Mouse (Mus musculus) spleen, adult 2 months (tissue): Measurements from ENCODE around the gene Zbtb8b. TPM values are rescaled to one million over a fixed set of nuclear protein-coding genes. Genes with fewer than 3 reads are reported as not detected.

Experiments
- DNase-seq, 2 experiments: peaks; one replicate each; pipeline versions ENCODE4 v3.0.0 to v3.0.0-alpha.2; 2012 to 2021; ENCODE audit warnings: low spot score in 2 of 2, low read depth in 1 of 2
- H3K27ac ChIP-seq: fragments of 200-500 bp; 2 replicates; pipeline ENCODE4 v1.5.1; 2012; ENCODE audit warnings: low read length, inconsistent platforms; ENCODE audit not compliant: insufficient read depth
- H3K27me3 ChIP-seq: fragments of 200-500 bp; 2 replicates; pipeline ENCODE4 v1.6.1; 2012; ENCODE audit warnings: mild to moderate bottlenecking, moderate library complexity, low read length, inconsistent platforms; ENCODE audit not compliant: control insufficient read depth, insufficient read depth
- H3K36me3 ChIP-seq: fragments of 200-500 bp; 2 replicates; pipeline ENCODE4 v1.6.1; 2012; ENCODE audit warnings: mild to moderate bottlenecking, low read length, inconsistent platforms; ENCODE audit not compliant: control insufficient read depth, insufficient read depth
- H3K4me1 ChIP-seq: fragments of 200-500 bp; 2 replicates; pipeline ENCODE4 v1.6.1; 2011; ENCODE audit warnings: inconsistent platforms; ENCODE audit not compliant: control insufficient read depth, insufficient read depth, insufficient read length
- H3K4me3 ChIP-seq: fragments of 200-500 bp; 2 replicates; pipeline ENCODE4 v1.5.1; 2011; ENCODE audit warnings: mild to moderate bottlenecking, inconsistent platforms; ENCODE audit not compliant: insufficient read depth, insufficient read length; ENCODE audit errors: extremely low read depth
- CTCF ChIP-seq: fragments of 200-500 bp; IDR thresholded peaks from 2 replicates; pipeline ENCODE4 v1.5.1; 2011; ENCODE audit warnings: mild to moderate bottlenecking, inconsistent platforms; ENCODE audit not compliant: insufficient read depth, insufficient read length, insufficient replicate concordance; ENCODE audit errors: extremely low read depth
- POLR2A ChIP-seq: fragments of 200-500 bp; IDR thresholded peaks from 2 replicates; pipeline ENCODE4 v1.6.1; 2011; ENCODE audit warnings: low read depth, low read length, inconsistent platforms
- WGBS: fragments of 180-500 bp; shearing (Covaris S2); methylation state at CpG from one replicate; pipeline ENCODE4 v1.1.7; 2018; 5-methylcytosine and 5-hydroxymethylcytosine counted together
- polyA plus RNA-seq: library from polyadenylated mRNA; depleted of rRNA; stranded (reverse); fragments of >200 nt; gene quantifications from 2 replicates; pipeline ENCODE4 v1.2.3, GENCODE M21; 2012

Gene Zbtb8b
- polyA plus RNA-seq, 1 experiment: not detected

DNA sequence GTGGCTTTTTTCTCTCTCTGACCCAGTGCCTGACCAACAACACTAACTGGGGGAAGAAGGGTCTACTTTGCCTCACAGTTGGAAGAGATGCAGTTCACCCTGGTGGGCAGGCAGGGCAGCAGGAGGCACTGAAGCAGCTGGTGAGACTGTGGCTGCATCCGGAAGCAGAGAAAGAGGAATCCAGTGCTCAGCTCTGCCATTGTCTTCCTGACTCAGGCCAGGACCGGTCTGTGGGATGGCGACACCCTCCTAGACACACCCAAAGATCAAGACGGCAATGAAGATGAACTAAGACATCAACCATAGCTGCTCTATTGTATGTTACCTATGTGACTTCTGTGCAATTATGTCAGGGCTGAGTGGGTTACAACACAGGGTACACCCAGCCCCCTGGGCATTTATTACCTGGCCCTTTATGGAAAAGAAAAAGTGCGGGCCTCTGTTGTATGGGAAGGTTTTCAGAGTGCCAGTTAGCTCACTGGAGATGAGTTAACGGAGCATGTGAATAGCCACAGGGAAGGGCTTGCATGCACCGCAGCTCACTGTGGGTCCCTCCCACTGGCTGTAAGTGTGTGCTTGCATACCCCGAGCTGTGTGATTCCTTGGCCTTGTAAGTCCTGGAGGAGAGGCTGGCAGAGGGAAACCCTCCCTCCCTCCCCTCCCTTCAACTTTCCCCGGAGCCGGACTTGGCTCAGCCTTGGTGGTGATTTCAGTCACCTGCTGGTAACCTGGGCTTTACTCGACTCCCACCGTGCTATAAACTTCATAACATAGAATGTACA is 46.4 kb downstream of the Zbtb8b start:
- Histone ChIP-seq H3K4me3 (no peak overlapping the region), H3K36me3 (no peaks in the 10 kb centered on the region), H3K27ac (no peak overlapping the region), H3K27me3 (no peaks in the 10 kb centered on the region), H3K4me1 (no peaks in the 10 kb centered on the region)
- TF ChIP-seq CTCF (no peak), POLR2A (no peak)
- no peak for DNase-seq
- 60% methylated on average over 12 of the region's 12 CpGs for WGBS

DNA sequence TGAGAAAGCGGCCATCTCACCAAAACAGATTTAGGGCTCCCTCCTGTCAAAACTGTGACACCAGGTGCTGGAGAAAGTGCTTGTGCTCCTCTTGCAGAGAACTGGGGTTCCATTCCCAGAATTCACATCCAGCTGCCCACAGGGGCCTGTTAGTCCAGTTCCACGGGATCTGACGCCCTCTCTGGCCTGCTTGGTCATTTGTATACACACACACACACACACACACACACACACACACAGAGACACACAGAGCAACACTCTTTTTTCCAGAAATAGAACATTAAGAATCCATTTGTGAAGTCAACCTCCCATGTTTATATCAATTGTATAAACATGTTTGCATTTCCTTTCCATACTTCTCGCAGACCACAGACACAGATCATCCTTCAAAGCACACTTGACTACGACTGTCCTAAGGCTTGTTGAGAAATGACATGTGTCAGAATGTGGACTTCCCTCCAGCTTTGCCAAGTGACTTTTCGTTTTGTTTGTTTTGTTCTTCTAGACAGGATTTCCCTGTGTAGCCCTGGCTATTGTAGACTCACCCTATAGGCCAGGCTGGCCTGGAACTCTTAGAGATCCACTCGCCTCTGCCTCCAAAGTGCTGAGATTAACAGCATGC is 49.6 kb downstream of the Zbtb8b start:
- Histone ChIP-seq H3K27ac (no peak overlapping the region), H3K36me3 (no peaks in the 10 kb centered on the region), H3K4me1 (no peaks in the 10 kb centered on the region), H3K4me3 (no peak overlapping the region), H3K27me3 (no peaks in the 10 kb centered on the region)
- TF ChIP-seq CTCF: no peak
- no peak for TF ChIP-seq POLR2A
- no peak for DNase-seq
- 83% methylated on average over 7 of the region's 7 CpGs for WGBS

DNA sequence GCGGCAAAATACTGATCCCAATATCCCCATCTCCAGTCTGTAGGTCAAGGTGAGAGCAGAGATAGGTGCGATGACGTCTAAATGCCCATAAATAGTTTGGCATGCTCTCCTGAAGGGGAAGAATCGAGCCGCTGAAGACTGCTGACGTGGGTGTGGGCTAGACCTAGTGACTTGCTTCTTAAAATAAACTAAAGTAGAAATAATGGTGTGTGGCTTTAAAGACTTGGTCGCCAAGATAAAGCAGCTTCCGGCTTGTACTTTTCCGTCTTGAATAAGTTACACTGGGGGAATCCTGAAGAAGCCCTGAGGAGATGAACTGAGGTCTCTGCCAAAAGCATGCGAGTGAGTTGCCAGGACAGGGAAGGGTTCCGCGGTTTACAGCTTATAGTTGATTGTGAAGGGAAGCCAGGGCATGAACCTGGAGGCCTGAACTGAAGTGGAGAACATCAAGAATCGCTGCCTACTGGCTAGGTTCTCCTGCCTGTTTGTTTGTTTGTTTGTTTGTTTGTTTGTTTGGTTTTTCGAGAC is 50.4 kb downstream of the Zbtb8b start:
- no peak overlapping the region for H3K4me3 ChIP-seq
- no peaks in the 10 kb centered on the region for H3K4me1 ChIP-seq
- H3K36me3 ChIP-seq: no peaks in the 10 kb centered on the region
- H3K27ac ChIP-seq: no peak overlapping the region
- H3K27me3 ChIP-seq: no peaks in the 10 kb centered on the region
- no peak for TF ChIP-seq CTCF
- no peak for TF ChIP-seq POLR2A
- WGBS: 81% methylated on average over 14 of the region's 14 CpGs
- DNase-seq: no peak

DNA sequence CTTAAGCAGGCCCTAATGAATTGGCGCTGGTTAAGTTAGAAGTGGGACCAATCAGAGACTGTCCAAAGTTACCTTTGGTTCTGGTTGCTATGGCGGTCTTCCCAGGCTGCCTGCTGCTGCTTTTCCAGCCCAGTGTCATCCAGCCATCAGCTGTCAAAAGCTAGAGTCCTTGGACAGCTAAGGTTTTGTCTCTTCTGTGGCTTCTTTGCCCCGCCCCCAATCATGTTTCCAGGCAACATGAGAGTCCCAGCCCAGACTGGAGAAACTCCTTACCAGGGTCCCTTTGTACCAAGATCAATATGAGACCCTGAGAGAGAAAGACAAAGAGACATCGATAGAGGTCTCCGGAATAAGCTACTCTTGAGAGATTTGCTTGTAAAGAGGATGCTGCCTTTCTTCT is 52.2 kb downstream of the Zbtb8b start:
- no peak for DNase-seq
- Histone ChIP-seq H3K4me1 (no peaks in the 10 kb centered on the region), H3K36me3 (no peaks in the 10 kb centered on the region), H3K27ac (no peak overlapping the region), H3K4me3 (no peak overlapping the region), H3K27me3 (no peaks in the 10 kb centered on the region)
- TF ChIP-seq CTCF (no peak), POLR2A (no peak)
- WGBS: 93% methylated on average over 5 of the region's 5 CpGs

DNA sequence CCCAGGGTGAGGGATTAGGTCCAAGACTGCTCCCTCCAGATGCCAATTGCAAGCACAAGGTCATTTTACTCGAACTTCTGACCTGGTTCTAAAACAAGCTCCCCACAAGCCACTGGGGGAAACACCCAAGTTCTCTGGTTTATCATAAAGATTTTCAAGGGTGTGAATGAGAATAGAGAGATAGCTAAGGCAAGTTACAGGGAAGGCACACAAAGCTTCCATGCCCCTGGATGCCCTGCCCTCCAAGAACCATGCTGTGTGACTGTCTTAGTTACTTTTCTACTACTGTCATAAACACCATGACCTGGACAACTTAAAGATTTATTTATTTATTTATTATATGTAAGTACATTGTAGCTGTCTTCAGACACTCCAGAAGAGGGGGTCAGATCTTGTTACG is 53.7 kb downstream of the Zbtb8b start:
- Histone ChIP-seq H3K27ac (no peak overlapping the region), H3K36me3 (no peaks in the 10 kb centered on the region)

DNA sequence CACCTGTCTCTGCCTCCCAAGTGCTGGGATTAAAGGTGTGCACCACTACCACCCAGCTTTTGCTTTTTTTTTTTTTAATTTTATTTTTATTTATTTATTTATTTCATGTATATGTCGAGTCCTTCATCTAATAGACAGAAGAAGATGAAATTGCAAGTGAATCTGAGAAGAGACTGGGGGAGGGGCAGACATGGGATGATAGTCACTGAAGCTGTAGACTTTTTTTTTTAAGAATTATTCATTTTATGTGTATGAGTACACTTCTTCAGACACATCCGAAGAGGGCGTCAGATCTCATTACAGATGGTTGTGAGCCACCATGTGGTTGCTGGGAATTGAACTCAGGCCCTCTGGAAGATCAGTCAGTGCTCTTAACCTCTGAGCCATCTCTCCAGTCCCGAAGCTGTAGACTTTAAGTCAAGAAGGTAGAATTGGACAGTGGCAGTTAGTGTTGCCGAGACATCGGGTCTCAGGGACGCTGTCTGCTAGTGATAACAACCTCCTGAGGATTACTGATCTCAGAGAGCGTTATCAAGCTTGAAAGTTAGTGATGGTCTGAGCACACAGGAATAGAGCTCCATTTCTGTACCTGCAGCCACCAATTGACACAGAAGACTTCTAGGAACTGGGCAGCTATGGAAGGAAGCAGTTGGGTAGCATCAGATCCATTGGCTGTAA is 54.2 kb downstream of the Zbtb8b start:
- H3K4me3 ChIP-seq: no peak overlapping the region
- WGBS: 80% methylated on average over 8 of the region's 8 CpGs
- H3K27me3 ChIP-seq: no peaks in the 10 kb centered on the region
- no peak overlapping the region for H3K27ac ChIP-seq
- no peaks in the 10 kb centered on the region for H3K36me3 ChIP-seq
- DNase-seq: no peak
- no peak for TF ChIP-seq CTCF
- TF ChIP-seq POLR2A: no peak
- no peaks in the 10 kb centered on the region for H3K4me1 ChIP-seq

More for the DNA sequence above, 53.7 kb downstream of the Zbtb8b start:
- 74% methylated on average over 2 of the region's 2 CpGs for WGBS
- TF ChIP-seq POLR2A: no peak
- Histone ChIP-seq H3K4me1 (no peaks in the 10 kb centered on the region), H3K4me3 (no peak overlapping the region), H3K27me3 (no peaks in the 10 kb centered on the region)
- no peak for DNase-seq

DNA sequence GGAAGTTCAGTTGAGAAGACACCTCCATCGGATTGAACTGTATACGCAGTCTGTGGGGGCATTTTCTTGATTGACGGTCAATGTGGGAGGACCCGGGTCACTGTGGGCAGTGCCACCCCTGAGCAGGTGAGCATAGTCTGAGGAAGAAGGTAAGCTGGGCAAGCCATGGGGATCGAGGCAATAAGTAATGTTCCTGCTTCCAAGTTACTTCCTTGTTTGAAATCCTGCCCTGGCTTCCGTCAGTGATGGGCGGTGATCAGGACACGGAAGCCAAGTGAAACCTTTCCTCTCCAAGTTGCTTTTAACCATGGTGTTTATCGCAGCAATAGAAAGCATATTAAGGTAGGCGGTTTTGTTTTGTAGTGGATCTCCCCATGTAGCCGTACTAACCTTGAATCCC is 55.0 kb downstream of the Zbtb8b start:
- H3K27ac ChIP-seq: no peak overlapping the region
- no peak for DNase-seq
- TF ChIP-seq CTCF: no peak
- no peak for TF ChIP-seq POLR2A
- H3K36me3 ChIP-seq: no peaks in the 10 kb centered on the region
- no peaks in the 10 kb centered on the region for H3K27me3 ChIP-seq
- 77% methylated on average over 11 of the region's 11 CpGs for WGBS
- no peaks in the 10 kb centered on the region for H3K4me1 ChIP-seq
- H3K4me3 ChIP-seq: no peak overlapping the region
